ENCODE assay signal across 11 mouse cellular contexts in the genomic region with DNA sequence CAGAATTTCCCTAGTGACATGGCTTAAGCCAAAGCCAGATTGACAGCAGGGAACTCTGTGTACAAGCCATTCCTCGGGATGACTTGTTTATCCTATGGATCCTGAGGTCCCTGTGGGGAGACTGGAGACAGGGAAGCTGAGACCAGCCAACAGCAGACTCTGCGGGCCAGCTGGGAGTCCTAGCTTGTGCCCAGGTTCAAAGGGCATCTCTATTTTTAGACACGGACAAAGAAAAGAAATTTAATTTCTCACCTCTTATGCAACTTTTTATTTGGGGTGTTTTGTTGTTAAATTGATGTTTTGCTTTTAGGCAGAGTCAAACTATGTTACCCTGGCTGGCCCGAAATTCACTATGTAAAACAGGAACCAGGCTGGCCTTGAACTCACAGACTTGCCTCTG.
"Had no signal": no experiment of that assay in that cellular context is flagged by ENCODE, and none has a peak within 500 bp of the region (broad histone marks: within the 10 kb centered on the region; RNA-seq: fewer than 3 reads in every experiment).

No protein-coding gene starts in this region.

- H3K27ac ChIP-seq: kidney, embryonic 15.5 days; limb, embryonic 13.5 days; lung, embryonic 15.5 days; midbrain, embryonic 12.5 days; neural tube, embryonic 13.5 days had no signal

- H3K4me1 ChIP-seq: lung, embryonic 15.5 days had no signal

- DNase-seq: left cerebral cortex, postnatal 4 days; retina, postnatal 1 day; right cerebral cortex, postnatal 4 days; spleen, adult 18-20 months; thymus, adult 18-20 months; thymus, postnatal 25 days had no signal

- H3K4me3 ChIP-seq: kidney, embryonic 15.5 days; limb, embryonic 13.5 days; lung, embryonic 15.5 days; midbrain, embryonic 12.5 days; neural tube, embryonic 13.5 days had no signal
